Mouse (Mus musculus) kidney, adult 2 months (tissue): Measurements from ENCODE around the gene Adamts8. TPM values are rescaled to one million over a fixed set of nuclear protein-coding genes. Genes with fewer than 3 reads are reported as not detected.
A peak's percentile ranks its signal among the peaks of the same experiment; 100 is the strongest.

ENCODE experiments used
- DNase-seq: peaks from one replicate; pipeline ENCODE4 v3.0.0; 2021
- H3K27ac ChIP-seq: fragments of 200-500 bp; 2 replicates; pipeline ENCODE4 v1.5.1; 2012; ENCODE audit warnings: low read depth, low read length, control low read depth, inconsistent platforms; ENCODE audit not compliant: insufficient read depth
- H3K27me3 ChIP-seq: fragments of 200-500 bp; replicated peaks from 2 replicates; pipeline ENCODE4 v1.6.1; 2012; ENCODE audit warnings: mild to moderate bottlenecking, moderate library complexity, low read length, inconsistent platforms; ENCODE audit not compliant: control insufficient read depth, insufficient read depth
- H3K36me3 ChIP-seq: fragments of 200-500 bp; 2 replicates; pipeline ENCODE4 v1.6.1; 2012; ENCODE audit warnings: mild to moderate bottlenecking, moderate library complexity, low read length, inconsistent platforms; ENCODE audit not compliant: control insufficient read depth, insufficient read depth
- H3K4me1 ChIP-seq: fragments of 200-500 bp; 2 replicates; pipeline ENCODE4 v1.6.1; 2011; ENCODE audit warnings: low read length; ENCODE audit not compliant: control insufficient read depth, insufficient read depth
- H3K4me3 ChIP-seq: fragments of 200-500 bp; 2 replicates; pipeline ENCODE4 v1.5.1; 2011; ENCODE audit warnings: mild to moderate bottlenecking, low read depth, low read length, control low read depth; ENCODE audit not compliant: insufficient read depth
- CTCF ChIP-seq: fragments of 200-500 bp; conservative IDR thresholded peaks from 2 replicates; pipeline ENCODE4 v1.5.1; 2011; ENCODE audit warnings: low read depth, mild to moderate bottlenecking, control low read depth, low read length, moderate library complexity, mixed read lengths; ENCODE audit not compliant: insufficient read depth, insufficient read length
- POLR2A ChIP-seq: fragments of 200-500 bp; IDR thresholded peaks from one replicate; pipeline ENCODE4 v1.6.1; 2011; ENCODE audit warnings: low read depth, low read length, control low read depth
- WGBS: fragments of 180-500 bp; shearing (Covaris S2); methylation state at CpG from one replicate; pipeline ENCODE4 v1.1.7; 2018; 5-methylcytosine and 5-hydroxymethylcytosine counted together
- polyA plus RNA-seq: library from polyadenylated mRNA; depleted of rRNA; stranded (reverse); fragments of >200 nt; gene quantifications from 2 replicates; pipeline ENCODE4 v1.2.3, GENCODE M21; 2012

Gene Adamts8
- polyA plus RNA-seq, 1 experiment: 0.83 TPM

- 4% methylated on average over 1 of the region's 1 CpGs for WGBS
- Histone ChIP-seq H3K27ac (no peak overlapping the region), H3K36me3 (no peaks in the 10 kb centered on the region), H3K4me1 (peaks cover 4% of the 10 kb centered on the region; the same call in 1 of the 2 replicates), H3K4me3 (no peak overlapping the region), H3K27me3 (no peaks in the 10 kb centered on the region)
- TF ChIP-seq POLR2A: no peak
- TF ChIP-seq CTCF: no peak
- no peak for DNase-seq
These were observed 1.9 kb downstream of the Adamts8 start for GRCm38 (mm10) chr9:30944234-30944633.

- DNase-seq: peak; percentile 76
- 63% methylated on average over 1 of the region's 1 CpGs for WGBS
- TF ChIP-seq POLR2A (no peak), CTCF (no peak)
- H3K4me1 ChIP-seq: peaks cover 4% of the 10 kb centered on the region; the same call in 1 of the 2 replicates
- H3K36me3 ChIP-seq: no peaks in the 10 kb centered on the region
- H3K4me3 ChIP-seq: no peak overlapping the region
- H3K27me3 ChIP-seq: no peaks in the 10 kb centered on the region
- no peak overlapping the region for H3K27ac ChIP-seq
These were observed 2.9 kb downstream of the Adamts8 start for GRCm38 (mm10) chr9:30945276-30945675.

GRCm38 (mm10) chr9:30949422-30949821 lies 7.1 kb downstream of the Adamts8 start:
- Histone ChIP-seq H3K4me1 (peaks cover 4% of the 10 kb centered on the region; the same call in 1 of the 2 replicates), H3K4me3 (no peak overlapping the region), H3K27ac (no peak overlapping the region), H3K27me3 (no peaks in the 10 kb centered on the region), H3K36me3 (no peaks in the 10 kb centered on the region)
- DNase-seq: no peak
- 73% methylated on average over 3 of the region's 3 CpGs for WGBS
- TF ChIP-seq POLR2A (no peak), CTCF (no peak)

- Histone ChIP-seq H3K27ac (no peak overlapping the region), H3K27me3 (no peaks in the 10 kb centered on the region), H3K4me1 (peaks cover 1% of the 10 kb centered on the region; the same call in 1 of the 2 replicates), H3K36me3 (no peaks in the 10 kb centered on the region), H3K4me3 (no peak overlapping the region)
- no peak for DNase-seq
- WGBS: 71% methylated on average over 4 of the region's 4 CpGs
- TF ChIP-seq POLR2A: no peak
- no peak for TF ChIP-seq CTCF
These were observed 7.6 kb downstream of the Adamts8 start for GRCm38 (mm10) chr9:30949971-30950370.

GRCm38 (mm10) chr9:30950592-30950991 lies 8.2 kb downstream of the Adamts8 start:
- H3K36me3 ChIP-seq: no peaks in the 10 kb centered on the region
- no peaks in the 10 kb centered on the region for H3K27me3 ChIP-seq
- H3K27ac ChIP-seq: no peak overlapping the region
- WGBS: 51% methylated on average over 4 of the region's 4 CpGs
- H3K4me1 ChIP-seq: no peaks in the 10 kb centered on the region
- no peak overlapping the region for H3K4me3 ChIP-seq
- TF ChIP-seq POLR2A (no peak), CTCF (no peak)
- peak; percentile 45 for DNase-seq

- 88% methylated on average over 5 of the region's 5 CpGs for WGBS
- no peak overlapping the region for H3K4me3 ChIP-seq
These were observed 9.1 kb downstream of the Adamts8 start for GRCm38 (mm10) chr9:30951461-30951860.

GRCm38 (mm10) chr9:30953287-30953686 lies 10.9 kb downstream of the Adamts8 start:
- no peak for TF ChIP-seq POLR2A
- peak; percentile 71 for TF ChIP-seq CTCF
- no peaks in the 10 kb centered on the region for H3K27me3 ChIP-seq
- DNase-seq: peak; percentile 33
- H3K36me3 ChIP-seq: no peaks in the 10 kb centered on the region
- 54% methylated on average over 8 of the region's 8 CpGs for WGBS
- H3K27ac ChIP-seq: no peak overlapping the region
- H3K4me3 ChIP-seq: no peak overlapping the region
- no peaks in the 10 kb centered on the region for H3K4me1 ChIP-seq

More at GRCm38 (mm10) chr9:30951461-30951860, 9.1 kb downstream of the Adamts8 start:
- H3K27me3 ChIP-seq: no peaks in the 10 kb centered on the region
- TF ChIP-seq POLR2A: no peak
- TF ChIP-seq CTCF: no peak
- H3K36me3 ChIP-seq: no peaks in the 10 kb centered on the region
- DNase-seq: no peak
- no peak overlapping the region for H3K27ac ChIP-seq
- no peaks in the 10 kb centered on the region for H3K4me1 ChIP-seq

GRCm38 (mm10) chr9:30955246-30955645 lies 12.9 kb downstream of the Adamts8 start:
- H3K4me3 ChIP-seq: no peak overlapping the region
- WGBS: 46% methylated on average over 9 of the region's 9 CpGs
- H3K27ac ChIP-seq: no peak overlapping the region
- no peak for DNase-seq
- H3K36me3 ChIP-seq: no peaks in the 10 kb centered on the region
- no peaks in the 10 kb centered on the region for H3K27me3 ChIP-seq
- no peaks in the 10 kb centered on the region for H3K4me1 ChIP-seq
- TF ChIP-seq CTCF (no peak), POLR2A (no peak)
